Mouse (Mus musculus) liver, adult 2 months (tissue): ENCODE results near the gene Cdca5.

Source experiments
- CTCF ChIP-seq: fragments of 200-500 bp; IDR thresholded peaks from 2 replicates; pipeline ENCODE4 v1.5.1; 2011; ENCODE audit warnings: low read depth, low read length, control low read depth
- POLR2A ChIP-seq: fragments of 200-500 bp; IDR thresholded peaks from 2 replicates; pipeline ENCODE4 v1.6.1; 2011; ENCODE audit warnings: low read length, control low read depth; ENCODE audit not compliant: insufficient read depth; ENCODE audit errors: extremely low read depth

- TF ChIP-seq CTCF: no peak
- no peak for TF ChIP-seq POLR2A
Measured at GRCm38 (mm10) chr19:6124898-6125297, 40.1 kb downstream of the Cdca5 start.
